Mouse (Mus musculus) ZHBTc4 (cell line): Measurements from ENCODE around the gene Plin5.
"Not testable (repeated sequence)": the region's sequence is repeated elsewhere in the genome, so short reads cannot be mapped to it uniquely, and the experiment has no call there.

Experiments
- DNase-seq: peaks from one replicate; pipeline ENCODE4 v3.0.0-alpha.2; 2011; ENCODE audit warnings: low read depth, low spot score

The Plin5 gene

GRCm38 (mm10) chr17:56108334-56109044 lies 8.9 kb downstream of the Plin5 start:
- no peak for DNase-seq

- DNase-seq = no peak
Measured at GRCm38 (mm10) chr17:56107736-56108135, 9.7 kb downstream of the Plin5 start.

GRCm38 (mm10) chr17:56106981-56107380 lies 10.4 kb downstream of the Plin5 start:
- no peak for DNase-seq

- DNase-seq = not testable (repeated sequence)
Measured at GRCm38 (mm10) chr17:56106436-56106835, 11.0 kb downstream of the Plin5 start.

- not testable (repeated sequence) for DNase-seq
Measured at GRCm38 (mm10) chr17:56104821-56105220, 12.6 kb downstream of the Plin5 start.

- no peak for DNase-seq
Measured at GRCm38 (mm10) chr17:56103465-56104285, 13.7 kb downstream of the Plin5 start.

GRCm38 (mm10) chr17:56102927-56103326 lies 14.5 kb downstream of the Plin5 start:
- DNase-seq = no peak

- DNase-seq = no peak
Measured at GRCm38 (mm10) chr17:56102158-56102557, 15.2 kb downstream of the Plin5 start.

GRCm38 (mm10) chr17:56100811-56101210 lies 16.6 kb downstream of the Plin5 start:
- no peak for DNase-seq

- DNase-seq = peak; percentile 19
Measured at GRCm38 (mm10) chr17:56098711-56099572, 18.5 kb downstream of the Plin5 start.

GRCm38 (mm10) chr17:56098180-56098579 lies 19.2 kb downstream of the Plin5 start:
- no peak for DNase-seq

GRCm38 (mm10) chr17:56096883-56097282 lies 20.5 kb downstream of the Plin5 start:
- no peak for DNase-seq

- no peak for DNase-seq
Measured at GRCm38 (mm10) chr17:56092794-56093193, 24.6 kb downstream of the Plin5 start.

- no peak for DNase-seq
Measured at GRCm38 (mm10) chr17:56092312-56092711, 25.1 kb downstream of the Plin5 start.

GRCm38 (mm10) chr17:56080781-56081585 lies 36.4 kb downstream of the Plin5 start:
- DNase-seq = peak; percentile 94

- no peak for DNase-seq
Measured at GRCm38 (mm10) chr17:56079921-56080320, 37.5 kb downstream of the Plin5 start.

GRCm38 (mm10) chr17:56078880-56079795 lies 38.3 kb downstream of the Plin5 start, which contains the start of gene Hdgfl2:
TSS of gene Hdgfl2 (plus strand) at chr17:56079634.
- peak; percentile 100 for DNase-seq

- DNase-seq = not testable (repeated sequence)
Measured at GRCm38 (mm10) chr17:56078361-56078760, 39.0 kb downstream of the Plin5 start.

GRCm38 (mm10) chr17:56077523-56077922 lies 39.9 kb downstream of the Plin5 start:
- no peak for DNase-seq

GRCm38 (mm10) chr17:56074827-56075208 lies 42.6 kb downstream of the Plin5 start, which contains the start of gene Ubxn6:
TSS of gene Ubxn6 (minus strand) at chr17:56075028.
- DNase-seq = peak; percentile 99
